Mouse (Mus musculus): ENCODE measurements around the gene Hist2h4. TPM values are rescaled to one million over a fixed set of nuclear protein-coding genes. Genes with fewer than 3 reads are reported as not detected.

Hist2h4 gene
- 10 to 100 TPM; 33.3 to 34.7 TPM for total RNA-seq (2023)

DNA sequence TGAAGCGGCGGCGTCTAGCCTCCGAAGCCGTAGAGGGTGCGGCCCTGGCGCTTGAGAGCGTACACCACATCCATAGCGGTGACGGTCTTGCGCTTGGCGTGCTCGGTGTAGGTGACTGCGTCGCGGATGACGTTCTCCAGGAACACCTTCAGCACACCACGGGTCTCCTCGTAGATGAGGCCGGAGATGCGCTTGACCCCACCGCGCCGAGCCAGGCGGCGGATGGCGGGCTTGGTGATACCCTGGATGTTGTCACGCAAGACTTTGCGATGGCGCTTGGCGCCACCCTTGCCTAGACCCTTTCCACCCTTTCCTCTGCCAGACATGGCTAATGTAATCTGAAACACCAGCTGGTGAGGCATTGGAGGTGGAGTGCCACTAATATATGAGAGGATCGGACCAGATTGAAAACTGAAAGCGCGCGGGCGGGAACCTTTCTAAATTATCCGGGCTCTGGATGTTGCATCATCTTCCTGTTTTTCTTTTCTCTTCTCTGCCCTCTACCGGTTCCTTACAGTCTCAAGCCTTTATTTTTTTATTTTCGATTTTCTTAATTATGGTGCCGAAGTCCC lies at the start of gene Hist2h4:
Hist2h4 (minus strand) TSS at position 333 of the 572 bp plus-strand sequence.

DNA sequence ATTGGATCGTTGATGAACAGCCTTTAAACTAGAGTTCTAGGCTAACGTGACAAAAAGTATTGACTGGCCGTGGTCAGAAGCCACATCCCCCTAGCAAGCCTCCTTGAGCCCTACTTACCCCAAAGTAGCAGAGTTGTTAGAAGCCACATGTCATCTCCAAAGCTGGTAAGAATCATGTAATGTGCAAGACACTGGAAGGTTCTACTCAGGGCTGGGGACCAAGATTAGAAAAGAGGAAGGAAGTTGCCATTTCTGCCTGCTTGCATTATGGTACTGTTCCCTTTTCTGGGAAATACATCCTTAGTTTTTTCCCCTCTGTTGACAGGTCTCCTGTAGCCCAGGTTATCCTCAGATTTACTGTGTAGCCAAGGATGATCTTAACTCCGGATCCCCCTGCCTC lies 30.7 kb upstream of the Hist2h4 start, which contains the start of gene Fcgr1:
Fcgr1 (minus strand) TSS at position 183 of the 400 bp plus-strand sequence.

DNA sequence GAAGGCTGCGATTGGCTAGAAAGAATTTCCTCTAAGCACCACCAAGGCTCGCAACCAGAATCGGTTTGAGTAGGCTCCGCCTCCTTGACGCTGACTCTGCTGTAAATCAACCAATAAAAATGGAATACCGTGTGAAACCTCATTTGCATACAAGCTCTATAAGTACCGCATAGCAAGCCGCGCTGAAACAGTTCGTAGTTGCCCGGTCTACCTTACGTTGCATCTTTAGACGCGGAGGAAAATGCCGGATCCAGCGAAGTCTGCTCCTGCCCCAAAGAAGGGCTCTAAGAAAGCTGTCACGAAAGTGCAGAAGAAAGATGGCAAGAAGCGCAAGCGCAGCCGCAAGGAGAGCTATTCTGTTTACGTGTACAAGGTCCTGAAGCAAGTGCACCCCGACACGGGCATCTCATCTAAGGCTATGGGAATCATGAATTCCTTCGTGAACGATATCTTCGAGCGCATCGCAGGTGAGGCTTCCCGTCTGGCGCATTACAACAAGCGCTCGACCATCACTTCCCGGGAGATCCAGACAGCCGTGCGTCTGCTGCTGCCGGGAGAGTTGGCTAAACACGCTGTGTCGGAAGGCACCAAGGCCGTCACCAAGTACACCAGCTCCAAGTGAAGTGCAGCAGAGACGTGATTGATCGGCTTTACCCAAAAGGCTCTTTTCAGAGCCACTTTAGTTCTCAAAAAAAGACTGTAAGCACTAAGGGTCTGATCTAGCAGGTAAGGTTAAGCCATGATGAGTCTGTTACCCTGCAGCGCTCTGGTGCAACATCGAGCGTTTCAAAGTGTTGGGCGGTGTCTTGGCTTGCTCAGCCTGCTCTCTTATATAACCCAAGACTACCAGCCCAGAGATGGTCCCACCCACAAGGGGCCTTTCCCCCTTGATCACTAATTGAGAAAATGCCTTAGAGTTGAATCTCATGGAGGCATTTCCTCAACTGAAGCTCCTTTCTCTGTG lies 6.7 kb upstream of the Hist2h4 start, which contains the start of gene Hist2h2bb:
Hist2h2bb (plus strand) TSS at position 242 of the 964 bp plus-strand sequence.

DNA sequence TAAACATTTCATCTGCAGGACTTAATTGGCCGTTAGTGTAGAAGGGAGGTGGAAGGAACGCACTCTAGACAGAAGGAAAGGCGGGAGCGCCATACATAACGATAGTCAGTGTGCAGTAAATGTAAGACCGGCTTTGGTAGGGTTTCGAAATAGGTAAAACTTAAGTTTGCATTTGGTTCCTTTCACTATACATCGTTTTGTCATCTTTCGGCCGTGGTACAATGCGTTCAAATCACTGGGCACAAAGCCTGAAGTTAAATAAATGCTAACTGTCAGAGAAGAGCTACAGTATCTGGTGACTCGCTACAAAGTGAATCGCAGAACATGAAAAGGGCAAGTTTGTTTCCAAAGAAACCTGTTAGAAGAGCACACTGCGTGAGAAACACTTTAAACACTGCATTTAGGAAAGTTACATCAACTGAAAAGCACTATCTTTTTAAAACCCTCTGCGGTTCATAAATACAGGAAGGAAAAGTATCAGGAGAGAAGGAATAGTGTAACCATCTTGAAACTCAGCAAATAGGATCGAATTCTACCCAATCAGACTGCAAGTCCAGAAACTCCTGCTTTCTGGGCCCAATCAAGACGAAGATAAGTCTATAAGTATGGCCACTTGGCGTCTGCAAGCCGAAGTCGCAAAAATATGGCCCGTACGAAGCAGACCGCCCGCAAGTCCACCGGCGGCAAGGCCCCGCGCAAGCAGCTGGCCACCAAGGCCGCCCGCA lies 5.1 kb upstream of the Hist2h4 start, which contains the start of gene Hist2h3b:
Hist2h3b (plus strand) TSS at position 604 of the 725 bp plus-strand sequence.

DNA sequence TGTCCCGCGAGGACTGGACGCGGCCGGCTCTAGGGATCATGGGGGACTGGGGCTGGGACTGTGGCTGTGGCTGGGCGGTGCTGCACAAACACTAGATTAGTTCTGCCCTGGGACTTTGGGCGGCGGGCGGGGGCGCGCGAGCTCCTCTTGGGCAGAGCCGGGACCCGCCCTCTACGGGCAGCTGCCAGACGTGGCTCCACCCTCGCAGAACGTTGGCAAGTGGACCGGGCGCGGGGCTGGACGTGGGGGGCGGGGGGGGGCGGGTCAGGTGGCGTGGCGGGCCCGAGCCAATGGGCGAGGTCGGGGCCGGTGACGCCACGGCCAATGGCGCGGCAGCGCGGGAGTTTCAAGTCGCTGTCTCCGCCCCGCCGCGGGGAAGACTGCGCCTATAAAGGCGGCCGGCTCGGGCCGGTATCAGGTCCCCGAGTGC lies 16.7 kb downstream of the Hist2h4 start, which contains the start of gene Hist2h3c1:
Hist2h3c1 (plus strand) TSS at position 259 of the 430 bp plus-strand sequence.

DNA sequence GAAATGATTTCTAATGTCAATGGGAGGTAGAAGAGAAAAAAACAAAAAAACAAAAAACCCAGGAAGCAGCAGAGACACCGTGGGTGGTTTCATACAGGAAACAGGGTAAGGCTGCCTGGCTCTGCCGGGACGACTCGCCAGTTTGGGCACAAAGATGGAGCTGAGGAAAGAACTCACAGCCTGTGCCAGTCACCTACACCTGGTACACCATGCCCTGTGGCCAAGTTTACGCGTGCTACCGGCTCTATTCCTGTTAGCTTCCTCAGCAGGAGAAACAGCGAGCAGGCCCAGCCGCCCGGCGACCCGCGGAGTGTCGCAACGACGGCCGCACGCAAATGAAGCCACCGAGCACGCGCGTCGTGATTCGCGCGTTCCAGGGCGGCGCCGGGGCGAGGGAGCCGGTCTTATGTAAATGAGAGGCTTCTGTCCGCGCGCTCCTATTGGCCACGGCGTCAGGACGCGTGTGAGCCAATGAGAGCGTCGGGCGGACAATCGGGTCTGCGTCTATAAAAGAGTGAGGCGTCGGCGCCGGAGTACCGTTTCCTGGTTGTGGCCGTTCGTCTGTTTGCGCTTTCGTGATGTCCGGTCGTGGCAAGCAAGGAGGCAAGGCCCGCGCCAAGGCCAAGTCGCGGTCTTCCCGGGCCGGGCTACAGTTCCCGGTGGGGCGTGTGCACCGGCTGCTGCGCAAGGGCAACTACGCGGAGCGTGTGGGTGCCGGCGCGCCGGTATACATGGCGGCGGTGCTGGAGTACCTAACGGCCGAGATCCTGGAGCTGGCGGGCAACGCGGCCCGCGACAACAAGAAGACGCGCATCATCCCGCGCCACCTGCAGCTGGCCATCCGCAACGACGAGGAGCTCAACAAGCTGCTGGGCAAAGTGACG lies 17.9 kb downstream of the Hist2h4 start, which contains the start of gene Hist2h2aa1:
Hist2h2aa1 (plus strand) TSS at position 495 of the 884 bp plus-strand sequence.

DNA sequence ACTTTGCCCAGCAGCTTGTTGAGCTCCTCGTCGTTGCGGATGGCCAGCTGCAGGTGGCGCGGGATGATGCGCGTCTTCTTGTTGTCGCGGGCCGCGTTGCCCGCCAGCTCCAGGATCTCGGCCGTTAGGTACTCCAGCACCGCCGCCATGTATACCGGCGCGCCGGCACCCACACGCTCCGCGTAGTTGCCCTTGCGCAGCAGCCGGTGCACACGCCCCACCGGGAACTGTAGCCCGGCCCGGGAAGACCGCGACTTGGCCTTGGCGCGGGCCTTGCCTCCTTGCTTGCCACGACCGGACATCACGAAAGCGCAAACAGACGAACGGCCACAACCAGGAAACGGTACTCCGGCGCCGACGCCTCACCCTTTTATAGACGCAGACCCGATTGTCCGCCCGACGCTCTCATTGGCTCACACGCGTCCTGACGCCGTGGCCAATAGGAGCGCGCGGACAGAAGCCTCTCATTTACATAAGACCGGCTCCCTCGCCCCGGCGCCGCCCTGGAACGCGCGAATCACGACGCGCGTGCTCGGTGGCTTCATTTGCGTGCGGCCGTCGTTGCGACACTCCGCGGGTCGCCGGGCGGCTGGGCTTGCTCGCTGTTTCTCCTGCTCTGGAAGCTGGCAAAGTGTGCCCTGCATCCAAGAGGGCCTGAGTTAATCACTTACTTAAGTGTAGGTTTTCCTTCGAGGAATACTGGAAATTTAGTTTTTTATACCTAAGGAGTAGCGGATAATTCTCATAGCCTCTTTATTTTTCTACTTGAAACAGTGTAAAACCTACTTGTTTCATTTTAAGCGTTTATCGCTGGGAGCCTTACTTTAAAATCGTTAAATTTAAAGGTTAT lies 22.9 kb downstream of the Hist2h4 start, which contains the start of gene Hist2h2aa2:
Hist2h2aa2 (minus strand) TSS at position 328 of the 850 bp plus-strand sequence.

DNA sequence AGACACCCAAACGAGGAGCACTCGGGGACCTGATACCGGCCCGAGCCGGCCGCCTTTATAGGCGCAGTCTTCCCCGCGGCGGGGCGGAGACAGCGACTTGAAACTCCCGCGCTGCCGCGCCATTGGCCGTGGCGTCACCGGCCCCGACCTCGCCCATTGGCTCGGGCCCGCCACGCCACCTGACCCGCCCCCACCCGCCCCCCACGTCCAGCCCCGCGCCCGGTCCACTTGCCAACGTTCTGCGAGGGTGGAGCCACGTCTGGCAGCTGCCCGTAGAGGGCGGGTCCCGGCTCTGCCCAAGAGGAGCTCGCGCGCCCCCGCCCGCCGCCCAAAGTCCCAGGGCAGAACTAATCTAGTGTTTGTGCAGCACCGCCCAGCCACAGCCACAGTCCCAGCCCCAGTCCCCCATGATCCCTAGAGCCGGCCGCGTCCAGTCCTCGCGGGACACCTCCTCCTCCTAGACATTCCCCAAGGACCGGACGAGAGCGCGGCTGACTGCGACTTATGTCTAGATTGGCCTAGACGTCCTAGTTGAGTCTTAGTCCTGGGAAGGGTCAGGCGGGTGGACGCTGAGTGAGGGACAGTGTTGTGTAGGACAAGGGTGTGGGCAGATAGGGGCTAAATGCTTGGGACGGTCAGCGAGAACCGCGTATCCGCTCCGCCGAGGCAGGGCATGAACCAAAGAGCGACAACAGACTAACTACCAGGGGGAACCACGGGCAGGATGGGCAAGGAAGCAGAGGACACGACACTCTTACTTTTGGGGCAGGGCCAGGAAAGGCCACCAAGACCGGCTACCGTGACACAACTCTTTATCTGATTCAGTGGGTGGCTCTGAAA lies 23.9 kb downstream of the Hist2h4 start, which contains the start of gene Hist2h3c2:
Hist2h3c2 (minus strand) TSS at position 174 of the 840 bp plus-strand sequence.

DNA sequence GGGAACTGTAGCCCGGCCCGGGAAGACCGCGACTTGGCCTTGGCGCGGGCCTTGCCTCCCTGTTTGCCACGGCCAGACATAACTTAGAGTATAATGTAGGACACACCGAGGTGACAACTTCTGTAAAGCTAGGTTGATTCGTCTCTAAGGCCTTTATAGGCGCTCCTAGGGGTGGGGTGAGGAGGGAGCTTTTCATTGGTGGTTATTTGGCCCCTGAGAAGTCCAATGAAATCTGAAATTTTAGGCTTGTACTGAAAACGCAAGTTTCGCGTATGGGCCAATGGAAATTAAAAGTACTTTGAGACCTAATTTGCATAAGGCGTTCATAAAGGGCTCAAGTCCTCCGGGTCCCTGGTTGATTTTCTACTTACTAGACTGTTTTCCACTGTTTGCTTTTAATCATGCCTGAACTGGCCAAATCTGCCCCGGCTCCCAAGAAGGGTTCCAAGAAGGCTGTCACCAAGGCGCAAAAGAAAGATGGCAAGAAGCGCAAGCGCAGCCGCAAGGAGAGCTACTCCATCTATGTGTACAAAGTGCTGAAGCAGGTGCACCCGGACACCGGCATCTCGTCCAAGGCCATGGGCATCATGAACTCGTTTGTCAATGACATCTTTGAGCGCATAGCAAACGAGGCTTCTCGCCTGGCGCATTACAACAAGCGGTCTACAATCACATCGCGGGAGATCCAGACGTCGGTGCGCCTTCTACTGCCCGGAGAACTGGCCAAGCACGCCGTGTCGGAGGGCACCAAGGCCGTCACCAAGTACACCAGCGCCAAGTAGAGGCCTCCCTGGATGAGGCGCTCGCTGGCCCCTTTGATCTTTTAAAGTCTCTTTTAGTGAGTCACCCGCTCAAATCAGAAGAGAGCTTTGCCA lies 42.1 kb downstream of the Hist2h4 start, which contains the start of the genes Hist2h2ac and Hist2h2be:
Hist2h2ac (minus strand) TSS at position 116 of the 875 bp plus-strand sequence.
Hist2h2be (plus strand) TSS at position 355 of the 875 bp plus-strand sequence.

DNA sequence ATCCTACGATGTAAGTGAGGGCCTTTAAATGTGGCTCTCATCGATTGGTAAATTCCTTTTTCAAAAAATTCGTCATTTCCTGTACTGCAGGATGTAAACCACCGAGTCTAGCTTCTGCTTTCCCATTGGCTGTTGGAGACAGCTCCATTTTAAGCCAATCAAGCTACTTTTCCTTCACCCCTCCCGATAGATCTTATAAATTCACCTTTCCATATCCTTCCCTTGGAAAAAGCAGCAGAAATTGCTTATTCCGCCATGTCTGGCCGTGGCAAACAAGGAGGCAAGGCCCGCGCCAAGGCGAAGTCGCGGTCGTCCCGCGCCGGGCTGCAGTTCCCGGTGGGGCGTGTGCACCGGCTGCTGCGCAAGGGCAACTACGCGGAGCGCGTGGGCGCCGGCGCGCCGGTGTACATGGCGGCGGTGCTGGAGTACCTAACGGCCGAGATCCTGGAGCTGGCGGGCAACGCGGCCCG lies 43.4 kb downstream of the Hist2h4 start, which contains the start of the genes Bola1 and Hist2h2ab:
Bola1 (minus strand) TSS at position 49 of the 470 bp plus-strand sequence.
Hist2h2ab (plus strand) TSS at position 205 of the 470 bp plus-strand sequence.

Other genes starting within 250 kb of the Hist2h4 start
- gene Vps45, start 204.8 kb downstream of the Hist2h4 start, total RNA-seq (2023): 10 to 100 TPM; 21.1 to 30.0 TPM
- 1 to 10 TPM; 6.0 to 6.3 TPM for gene Otud7b, start 158.8 kb downstream of the Hist2h4 start, total RNA-seq (2023)
- gene Mtmr11, start 101.3 kb downstream of the Hist2h4 start, total RNA-seq (2023): not detected
- gene Sf3b4, start 91.0 kb downstream of the Hist2h4 start, total RNA-seq (2023): 10 to 100 TPM; 45.2 to 48.2 TPM
- gene Sv2a, start 82.2 kb downstream of the Hist2h4 start, total RNA-seq (2023): under 1 TPM in 1 of 2 experiments, not detected in 1; 0.24 TPM
- gene Bola1, start 43.6 kb downstream of the Hist2h4 start, total RNA-seq (2023): 10 to 100 TPM in 1 of 2 experiments, 1 to 10 TPM in 1; 7.4 to 11.4 TPM
- 1 to 10 TPM; 4.4 to 6.6 TPM for gene Hist2h2ab, start 43.4 kb downstream of the Hist2h4 start, total RNA-seq (2023)
- 100 to 1,000 TPM; 100 to 108 TPM for gene Hist2h2ac, start 42.4 kb downstream of the Hist2h4 start, total RNA-seq (2023)
- 1 to 10 TPM; 3.4 to 4.3 TPM for gene Hist2h2be, start 42.2 kb downstream of the Hist2h4 start, total RNA-seq (2023)
- gene Hist2h3c2, start 24.2 kb downstream of the Hist2h4 start, total RNA-seq (2023): 1 to 10 TPM; 2.3 to 3.4 TPM
- 100 to 1,000 TPM; 822 to 823 TPM for gene Hist2h2aa2, start 23.0 kb downstream of the Hist2h4 start, total RNA-seq (2023)
- gene Hist2h2aa1, start 17.8 kb downstream of the Hist2h4 start, total RNA-seq (2023): 10 to 100 TPM; 11.2 to 22.3 TPM
- not detected for gene Hist2h3c1, start 16.6 kb downstream of the Hist2h4 start, total RNA-seq (2023)
- gene Hist2h3b, start 5.3 kb upstream of the Hist2h4 start, total RNA-seq (2023): 100 to 1,000 TPM; 137 to 151 TPM
- gene Hist2h2bb, start 6.4 kb upstream of the Hist2h4 start, total RNA-seq (2023): 100 to 1,000 TPM; 161 to 180 TPM
- gene Fcgr1, start 30.7 kb upstream of the Hist2h4 start, total RNA-seq (2023): 10 to 100 TPM; 30.3 to 40.7 TPM
- not detected for gene BC107364, start 189.0 kb upstream of the Hist2h4 start, total RNA-seq (2023)